Mouse (Mus musculus): Measurements from ENCODE around the gene Tipin. TPM values are rescaled to one million over a fixed set of nuclear protein-coding genes. Genes with fewer than 3 reads are reported as not detected.

Tipin gene
- total and polyA plus RNA-seq, 2 experiments: 1.4 to 5.7 TPM

- no peak overlapping the region for H3K4me3 ChIP-seq (ENCODE audit: insufficient read depth, low read depth, low read length)
- TF ChIP-seq POLR2A (IDR thresholded peaks at IDR 0.05; ENCODE audit: extremely low read depth, insufficient read depth, low read length) (no peak), CTCF (IDR thresholded peaks at IDR 0.05; ENCODE audit: low read depth, low read length) (no peak)
- peaks cover 21% of the 10 kb centered on the region for H3K4me1 ChIP-seq (ENCODE audit: control insufficient read depth, insufficient read depth, low read length)
- no peak overlapping the region for H3K9ac ChIP-seq (ENCODE audit: low read depth, low read length)
- no peaks in the 10 kb centered on the region for H3K27me3 ChIP-seq (ENCODE audit: control insufficient read depth, insufficient read depth, low read length)
- no peaks in the 10 kb centered on the region; the same call in 1 of the 2 replicates for H3K36me3 ChIP-seq (ENCODE audit: control insufficient read depth, insufficient read depth, low read length)
- WGBS: 98% methylated on average over 7 of the region's 7 CpGs
- no peak for DNase-seq (ENCODE audit: extremely low read depth, low read depth, low spot score)
- no peak overlapping the region; the same call in 1 of the 2 replicates for H3K27ac ChIP-seq (replicated peaks; ENCODE audit: insufficient read depth, low read depth, low read length)
- peaks cover 24% of the 10 kb centered on the region; the same call in 1 of the 2 replicates for H3K79me2 ChIP-seq (ENCODE audit: control insufficient read depth, insufficient read depth, low read length)
These were observed 45.3 kb upstream of the Tipin start for GRCm38 (mm10) chr9:64236056-64236455.

GRCm38 (mm10) chr9:64240116-64240515 lies 41.3 kb upstream of the Tipin start:
- no peak for TF ChIP-seq CTCF (IDR thresholded peaks at IDR 0.05; ENCODE audit: low read depth, low read length)
- TF ChIP-seq POLR2A (IDR thresholded peaks at IDR 0.05; ENCODE audit: extremely low read depth, insufficient read depth, low read length): no peak
- peaks cover 18% of the 10 kb centered on the region; the same call in 1 of the 2 replicates for H3K79me2 ChIP-seq (ENCODE audit: control insufficient read depth, insufficient read depth, low read length)
- no peak for DNase-seq (ENCODE audit: extremely low read depth, low read depth, low spot score)

GRCm38 (mm10) chr9:64240681-64241080 lies 40.7 kb upstream of the Tipin start:
- Histone ChIP-seq H3K4me3 (ENCODE audit: insufficient read depth, low read depth, low read length) (no peak overlapping the region), H3K4me1 (ENCODE audit: control insufficient read depth, insufficient read depth, low read length) (peaks cover 9% of the 10 kb centered on the region), H3K27me3 (ENCODE audit: control insufficient read depth, insufficient read depth, low read length) (no peaks in the 10 kb centered on the region), H3K27ac (replicated peaks; ENCODE audit: insufficient read depth, low read depth, low read length) (no peak overlapping the region), H3K79me2 (ENCODE audit: control insufficient read depth, insufficient read depth, low read length) (peaks cover 22% of the 10 kb centered on the region; the same call in 1 of the 2 replicates), H3K9ac (ENCODE audit: low read depth, low read length) (no peak overlapping the region), H3K36me3 (ENCODE audit: control insufficient read depth, insufficient read depth, low read length) (peaks cover 3% of the 10 kb centered on the region; the same call in 1 of the 2 replicates)
- WGBS: 71% methylated on average over 8 of the region's 8 CpGs
- no peak for TF ChIP-seq CTCF (IDR thresholded peaks at IDR 0.05; ENCODE audit: low read depth, low read length)
- TF ChIP-seq POLR2A (IDR thresholded peaks at IDR 0.05; ENCODE audit: extremely low read depth, insufficient read depth, low read length): no peak
- no peak for DNase-seq (ENCODE audit: extremely low read depth, low read depth, low spot score)

More at GRCm38 (mm10) chr9:64240116-64240515, 41.3 kb upstream of the Tipin start:
- H3K9ac ChIP-seq (ENCODE audit: low read depth, low read length): no peak overlapping the region
- H3K4me1 ChIP-seq (ENCODE audit: control insufficient read depth, insufficient read depth, low read length): peaks cover 12% of the 10 kb centered on the region
- 45% methylated on average over 2 of the region's 2 CpGs for WGBS
- no peak overlapping the region for H3K4me3 ChIP-seq (ENCODE audit: insufficient read depth, low read depth, low read length)
- no peak overlapping the region for H3K27ac ChIP-seq (replicated peaks; ENCODE audit: insufficient read depth, low read depth, low read length)
- no peaks in the 10 kb centered on the region for H3K27me3 ChIP-seq (ENCODE audit: control insufficient read depth, insufficient read depth, low read length)
- H3K36me3 ChIP-seq (ENCODE audit: control insufficient read depth, insufficient read depth, low read length): 0 out of 2 replicates have a peak, but pooled peaks cover under 1% of the 10 kb centered on the region

GRCm38 (mm10) chr9:64242381-64242831 lies 39.0 kb upstream of the Tipin start:
- DNase-seq (ENCODE audit: extremely low read depth, low read depth, low spot score): no peak
- peaks cover 4% of the 10 kb centered on the region; the same call in 1 of the 2 replicates for H3K4me1 ChIP-seq (ENCODE audit: control insufficient read depth, insufficient read depth, low read length)

GRCm38 (mm10) chr9:64249371-64249770 lies 32.0 kb upstream of the Tipin start:
- H3K27me3 ChIP-seq (ENCODE audit: control insufficient read depth, insufficient read depth, low read length): no peaks in the 10 kb centered on the region
- H3K36me3 ChIP-seq (ENCODE audit: control insufficient read depth, insufficient read depth, low read length): peaks cover 8% of the 10 kb centered on the region; the same call in 1 of the 2 replicates
- DNase-seq (ENCODE audit: extremely low read depth, low read depth, low spot score): no peak
- TF ChIP-seq POLR2A (IDR thresholded peaks at IDR 0.05; ENCODE audit: extremely low read depth, insufficient read depth, low read length): no peak
- H3K4me3 ChIP-seq (ENCODE audit: insufficient read depth, low read depth, low read length): no peak overlapping the region
- WGBS: 84% methylated on average over 1 of the region's 1 CpGs
- no peak overlapping the region for H3K9ac ChIP-seq (ENCODE audit: low read depth, low read length)
- no peak overlapping the region for H3K27ac ChIP-seq (replicated peaks; ENCODE audit: insufficient read depth, low read depth, low read length)
- peaks cover 41% of the 10 kb centered on the region for H3K79me2 ChIP-seq (ENCODE audit: control insufficient read depth, insufficient read depth, low read length)
- H3K4me1 ChIP-seq (ENCODE audit: control insufficient read depth, insufficient read depth, low read length): peaks cover 15% of the 10 kb centered on the region; the same call in 1 of the 2 replicates

More at GRCm38 (mm10) chr9:64242381-64242831, 39.0 kb upstream of the Tipin start:
- TF ChIP-seq CTCF (IDR thresholded peaks at IDR 0.05; ENCODE audit: low read depth, low read length) (no peak), POLR2A (IDR thresholded peaks at IDR 0.05; ENCODE audit: extremely low read depth, insufficient read depth, low read length) (no peak)
- Histone ChIP-seq H3K79me2 (ENCODE audit: control insufficient read depth, insufficient read depth, low read length) (peaks cover 28% of the 10 kb centered on the region; the same call in 1 of the 2 replicates), H3K27ac (replicated peaks; ENCODE audit: insufficient read depth, low read depth, low read length) (0 out of 2 replicates have a peak overlapping the region, but pooled peaks have one; percentile 1), H3K36me3 (ENCODE audit: control insufficient read depth, insufficient read depth, low read length) (peaks cover 8% of the 10 kb centered on the region; the same call in 1 of the 2 replicates), H3K4me3 (ENCODE audit: insufficient read depth, low read depth, low read length) (no peak overlapping the region), H3K9ac (ENCODE audit: low read depth, low read length) (no peak overlapping the region), H3K27me3 (ENCODE audit: control insufficient read depth, insufficient read depth, low read length) (no peaks in the 10 kb centered on the region)
- 72% methylated on average over 6 of the region's 6 CpGs for WGBS

GRCm38 (mm10) chr9:64250111-64250730 lies 31.2 kb upstream of the Tipin start:
- no peaks in the 10 kb centered on the region for H3K27me3 ChIP-seq (ENCODE audit: control insufficient read depth, insufficient read depth, low read length)
- peaks cover 7% of the 10 kb centered on the region; the same call in 1 of the 2 replicates for H3K36me3 ChIP-seq (ENCODE audit: control insufficient read depth, insufficient read depth, low read length)
- no peak overlapping the region for H3K4me3 ChIP-seq (ENCODE audit: insufficient read depth, low read depth, low read length)
- H3K9ac ChIP-seq (ENCODE audit: low read depth, low read length): no peak overlapping the region
- no peak for TF ChIP-seq CTCF (IDR thresholded peaks at IDR 0.05; ENCODE audit: low read depth, low read length)
- TF ChIP-seq POLR2A (IDR thresholded peaks at IDR 0.05; ENCODE audit: extremely low read depth, insufficient read depth, low read length): no peak
- peak overlapping the region; percentile 63 for H3K27ac ChIP-seq (replicated peaks; ENCODE audit: insufficient read depth, low read depth, low read length)
- peaks cover 37% of the 10 kb centered on the region for H3K79me2 ChIP-seq (ENCODE audit: control insufficient read depth, insufficient read depth, low read length)
- DNase-seq (ENCODE audit: extremely low read depth, low read depth, low spot score): peak; percentile 91
- H3K4me1 ChIP-seq (ENCODE audit: control insufficient read depth, insufficient read depth, low read length): peaks cover 12% of the 10 kb centered on the region; the same call in 1 of the 2 replicates
